Mouse (Mus musculus) bone marrow, adult 2 months (tissue): Measurements from ENCODE around the gene Pecam1.

Experiments used
- CTCF ChIP-seq: fragments of 200-500 bp; IDR thresholded peaks from 2 replicates; pipeline ENCODE4 v1.5.1; 2011; ENCODE audit warnings: low read length, control low read depth; ENCODE audit not compliant: control insufficient read depth, insufficient read depth
- POLR2A ChIP-seq: fragments of 200-500 bp; IDR thresholded peaks from 2 replicates; pipeline ENCODE4 v1.6.1; 2011; ENCODE audit warnings: low read depth, mild to moderate bottlenecking, control low read depth, low read length, borderline replicate concordance; ENCODE audit not compliant: control insufficient read depth

DNA sequence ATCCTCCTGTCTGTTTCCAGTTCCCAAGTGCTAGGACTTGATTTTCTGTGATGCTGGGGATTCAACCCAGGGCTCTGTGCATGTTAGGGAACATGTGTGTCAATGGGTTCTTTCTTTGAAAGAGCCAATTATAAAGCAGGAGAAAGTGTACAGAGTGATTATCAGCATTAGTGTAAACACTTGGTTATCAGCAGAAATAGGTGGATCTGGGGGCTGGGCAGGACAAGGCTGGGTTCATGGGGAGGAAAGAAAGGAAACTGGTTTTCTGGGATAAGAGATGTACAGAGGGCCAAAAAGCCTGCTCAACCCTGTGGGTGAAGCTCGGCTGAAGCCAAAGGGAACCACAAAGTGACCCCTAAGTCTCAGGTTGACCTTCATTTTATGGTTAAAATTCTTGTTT, 108.8 kb downstream of the Pecam1 start:
- no peak for TF ChIP-seq CTCF
- no peak for TF ChIP-seq POLR2A
